Mouse (Mus musculus) lung, adult 2 months (tissue): Measurements from ENCODE around the gene Olfr1440. TPM values are rescaled to one million over a fixed set of nuclear protein-coding genes. Genes with fewer than 3 reads are reported as not detected.

ENCODE experiments used
- DNase-seq: peaks from one replicate; pipeline ENCODE4 v3.0.0; 2022
- H3K4me1 ChIP-seq: fragments of 200-500 bp; 2 replicates; pipeline ENCODE4 v1.6.1; 2011; ENCODE audit warnings: low read length; ENCODE audit not compliant: control insufficient read depth, insufficient read depth
- H3K4me3 ChIP-seq: fragments of 200-500 bp; replicated peaks from 2 replicates; pipeline ENCODE3; 2011; ENCODE audit warnings: low read depth, mild to moderate bottlenecking, control low read depth, low read length; ENCODE audit errors: extremely low read depth
- CTCF ChIP-seq: fragments of 200-500 bp; IDR thresholded peaks from 2 replicates; pipeline ENCODE4 v1.5.1; 2011; ENCODE audit warnings: mild to moderate bottlenecking, low read length, control low read depth; ENCODE audit not compliant: insufficient read depth
- POLR2A ChIP-seq: fragments of 200-500 bp; IDR thresholded peaks from 2 replicates; pipeline ENCODE4 v1.6.1; 2011; ENCODE audit warnings: low read depth, mild to moderate bottlenecking, control low read depth, low read length, borderline replicate concordance; ENCODE audit errors: extremely low read depth
- WGBS: fragments of 180-500 bp; shearing (Covaris S2); methylation state at CpG from one replicate; pipeline ENCODE4 v1.1.7; 2018; 5-methylcytosine and 5-hydroxymethylcytosine counted together
- polyA plus RNA-seq: library from polyadenylated mRNA; depleted of rRNA; stranded (reverse); fragments of >200 nt; gene quantifications from 2 replicates; pipeline ENCODE4 v1.2.3, GENCODE M21; 2012; rRNA removed

The Olfr1440 gene
- polyA plus RNA-seq: not detected in 2 replicates

- WGBS: 75% methylated on average over 2 of the region's 2 CpGs
- no peak for DNase-seq
- no peak within 1 kb of the TSS for H3K4me3 ChIP-seq
- H3K4me1 ChIP-seq: no peaks in the 10 kb centered on the region
- TF ChIP-seq POLR2A (no peak), CTCF (no peak)
Observed at GRCm38 (mm10) chr19:12386979-12387378, at the start of gene Olfr1440. TSS of gene Olfr1440 (plus strand) at chr19:12387279.

GRCm38 (mm10) chr19:12373004-12373403 is 14.1 kb upstream of the Olfr1440 start:
- WGBS: 60% methylated on average over 3 of the region's 3 CpGs
- H3K4me1 ChIP-seq: no peaks in the 10 kb centered on the region
- H3K4me3 ChIP-seq: no peak overlapping the region
- DNase-seq: no peak
- TF ChIP-seq POLR2A (no peak), CTCF (no peak)

GRCm38 (mm10) chr19:12374465-12375025 is 12.5 kb upstream of the Olfr1440 start:
- no peak for DNase-seq
- Histone ChIP-seq H3K4me1 (no peaks in the 10 kb centered on the region), H3K4me3 (no peak overlapping the region)
- WGBS: 55% methylated on average over 2 of the region's 2 CpGs
- TF ChIP-seq CTCF (no peak), POLR2A (no peak)

GRCm38 (mm10) chr19:12413737-12414136 is 26.7 kb downstream of the Olfr1440 start:
- TF ChIP-seq POLR2A (no peak), CTCF (no peak)
- no peak for DNase-seq
- no peak overlapping the region for H3K4me3 ChIP-seq
- no peaks in the 10 kb centered on the region for H3K4me1 ChIP-seq

DNA sequence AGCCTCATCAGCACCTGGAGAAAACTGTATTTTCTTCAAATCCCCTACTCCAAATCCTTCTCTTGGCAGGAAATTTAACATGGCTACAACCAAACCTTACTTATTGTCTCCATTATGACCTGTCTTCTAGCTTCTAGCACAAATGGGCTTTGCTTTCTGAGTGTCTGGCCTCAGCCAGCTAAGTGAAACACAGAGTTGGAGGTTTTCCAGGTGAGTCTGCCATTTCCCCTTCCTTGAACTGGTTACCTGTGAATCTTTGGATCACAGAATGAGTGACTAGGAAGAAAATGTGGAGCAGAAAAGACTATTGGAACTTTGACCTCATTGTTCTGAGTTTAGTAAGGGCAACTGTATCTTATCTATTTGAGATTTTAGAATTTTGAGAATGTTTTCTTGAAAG is 30.3 kb downstream of the Olfr1440 start, which contains the start of gene Olfr1441:
TSS of gene Olfr1441 (plus strand) at position 73 of the 400 bp plus-strand sequence.
- TF ChIP-seq CTCF (no peak), POLR2A (no peak)
- no peak within 1 kb of the TSS for H3K4me3 ChIP-seq
- no peaks in the 10 kb centered on the region for H3K4me1 ChIP-seq
- no peak for DNase-seq

GRCm38 (mm10) chr19:12418312-12418711 is 31.2 kb downstream of the Olfr1440 start:
- WGBS: 37% methylated on average over 3 of the region's 3 CpGs
- TF ChIP-seq POLR2A (no peak), CTCF (no peak)
- no peak for DNase-seq

GRCm38 (mm10) chr19:12420555-12420954 is 33.5 kb downstream of the Olfr1440 start:
- WGBS: 63% methylated on average over 6 of the region's 6 CpGs
- no peaks in the 10 kb centered on the region for H3K4me1 ChIP-seq
- no peak for DNase-seq
- TF ChIP-seq CTCF: no peak
- no peak for TF ChIP-seq POLR2A
- H3K4me3 ChIP-seq: no peak overlapping the region

More at GRCm38 (mm10) chr19:12418312-12418711, 31.2 kb downstream of the Olfr1440 start:
- Histone ChIP-seq H3K4me3 (no peak overlapping the region), H3K4me1 (no peaks in the 10 kb centered on the region)

GRCm38 (mm10) chr19:12421680-12422079 is 34.6 kb downstream of the Olfr1440 start:
- no peak for TF ChIP-seq POLR2A
- TF ChIP-seq CTCF: no peak
- no peak for DNase-seq
- WGBS: 67% methylated on average over 1 of the region's 1 CpGs
- Histone ChIP-seq H3K4me1 (no peaks in the 10 kb centered on the region), H3K4me3 (no peak overlapping the region)

- WGBS: 79% methylated on average over 5 of the region's 5 CpGs
- TF ChIP-seq POLR2A (no peak), CTCF (no peak)
- Histone ChIP-seq H3K4me3 (no peak overlapping the region), H3K4me1 (no peaks in the 10 kb centered on the region)
- no peak for DNase-seq
Observed at GRCm38 (mm10) chr19:12427101-12427500, 40.0 kb downstream of the Olfr1440 start.

DNA sequence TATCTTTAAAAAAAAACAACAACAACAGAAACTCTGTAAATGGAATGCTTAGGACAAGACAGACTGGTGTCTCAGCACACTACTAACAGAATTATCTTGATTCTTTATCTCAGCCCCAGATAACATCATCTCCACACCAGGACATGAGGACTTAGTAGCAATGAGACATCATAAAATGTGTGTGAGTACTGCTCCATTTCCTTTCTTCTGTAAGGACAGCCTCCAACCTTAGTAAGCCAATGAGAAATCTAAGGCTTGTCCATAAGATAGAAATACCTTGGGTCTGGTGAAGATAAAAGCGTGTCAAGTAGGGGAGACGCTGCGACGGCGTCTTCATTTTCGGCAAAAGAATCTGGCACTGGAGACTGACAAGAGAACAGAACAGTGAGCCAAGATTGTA is 40.5 kb downstream of the Olfr1440 start, which contains the start of gene Pfpl:
TSS of gene Pfpl (plus strand) at position 301 of the 400 bp plus-strand sequence.
- no peak for DNase-seq

More for the DNA sequence above, 40.5 kb downstream of the Olfr1440 start, which contains the start of gene Pfpl:
- 90% methylated on average over 6 of the region's 6 CpGs for WGBS
- TF ChIP-seq POLR2A (no peak), CTCF (no peak)
- no peaks in the 10 kb centered on the region for H3K4me1 ChIP-seq
- H3K4me3 ChIP-seq: no peak within 1 kb of the TSS
